Mouse (Mus musculus) ES-E14 (cell line): ENCODE measurements around the gene Pld5.

Source experiments
- CHD2 ChIP-seq: IDR thresholded peaks from 2 replicates; pipeline ENCODE4 v1.6.1; 2014; ENCODE audit warnings: mild to moderate bottlenecking, low read depth, low read length, inconsistent platforms
- MAFK ChIP-seq: IDR thresholded peaks from 2 replicates; pipeline ENCODE4 v1.6.1; 2014; ENCODE audit warnings: mild to moderate bottlenecking, low read depth, low read length, inconsistent platforms; ENCODE audit not compliant: insufficient read depth
- ZC3H11A ChIP-seq: IDR thresholded peaks from 2 replicates; pipeline ENCODE4 v1.6.1; 2012; ENCODE audit warnings: low read depth, mild to moderate bottlenecking, inconsistent platforms, low read length, borderline replicate concordance
- ZNF384 ChIP-seq: IDR thresholded peaks from 2 replicates; pipeline ENCODE4 v1.6.1; 2012; ENCODE audit warnings: low read depth, low read length, inconsistent platforms

DNA sequence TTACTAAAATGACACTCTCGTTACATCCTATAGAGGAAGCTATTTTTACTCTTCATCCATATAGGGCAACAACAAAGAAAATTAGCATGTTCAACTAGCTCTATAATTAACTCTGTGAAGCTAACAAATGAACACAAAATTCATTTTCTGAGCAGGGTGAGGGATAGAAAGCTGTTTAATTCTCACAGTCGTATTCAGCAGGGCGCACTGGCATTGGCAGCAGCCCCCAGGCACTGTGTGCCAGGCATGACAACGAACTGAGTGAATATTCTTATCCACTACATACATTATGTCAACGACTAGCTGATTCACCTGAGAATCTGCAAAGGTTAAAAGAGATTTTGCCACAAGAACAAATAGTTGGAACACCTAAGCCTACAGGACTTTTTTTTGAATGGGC is 304.4 kb downstream of the Pld5 start:
- no peak for TF ChIP-seq CHD2
- TF ChIP-seq ZC3H11A = no peak
- no peak for TF ChIP-seq ZNF384
- TF ChIP-seq MAFK = no peak
